Mouse (Mus musculus): ENCODE data around the gene Son. TPM values are rescaled to one million over a fixed set of nuclear protein-coding genes. Genes with fewer than 3 reads are reported as not detected.
A peak's percentile ranks its signal among the peaks of the same experiment; 100 is the strongest.
"Not testable (repeated sequence)": the region's sequence is repeated elsewhere in the genome, so short reads cannot be mapped to it uniquely, and the experiment has no call there.

Son gene
- polyA plus RNA-seq, 1 experiment, result 367 TPM

DNA sequence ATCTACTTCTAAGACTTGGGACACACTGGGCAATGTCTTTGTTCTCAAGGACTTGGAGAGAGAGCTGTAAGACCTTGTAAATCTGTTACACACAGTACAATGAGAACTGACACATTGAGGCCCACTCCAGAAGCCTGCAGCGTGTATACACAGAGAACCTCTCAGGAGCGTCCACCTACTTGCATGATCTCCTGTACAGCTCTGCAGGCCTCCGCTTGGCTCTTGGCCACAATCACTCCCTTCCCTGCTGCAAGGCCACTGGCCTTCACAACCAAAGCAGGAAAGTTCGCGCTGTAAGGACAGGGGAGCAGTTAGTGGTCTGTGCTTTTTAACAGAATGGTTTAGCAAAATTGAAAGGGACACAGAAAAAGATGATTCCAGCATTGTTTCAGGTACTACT, 8.1 kb upstream of the Son start:
- no peak for DNase-seq (ENCODE audit: low spot score)

DNA sequence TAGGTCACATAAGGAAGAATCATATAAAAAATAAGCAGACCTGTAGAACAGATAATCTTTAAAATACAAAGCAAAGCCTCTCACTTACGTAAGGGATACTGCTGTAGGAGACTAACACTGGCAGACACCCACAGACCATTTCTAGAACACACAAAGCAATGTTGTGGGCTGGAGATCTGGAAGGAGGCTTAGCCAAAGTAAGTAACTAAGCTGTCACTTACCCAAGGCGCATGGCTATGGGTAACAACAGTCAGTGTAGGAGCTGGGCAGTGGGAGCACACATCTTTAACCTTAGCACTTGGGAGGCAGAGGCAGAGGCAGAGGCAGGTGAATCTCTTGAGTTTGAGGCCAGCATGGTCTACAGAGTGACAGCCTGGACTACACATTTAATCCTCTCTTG, 7.7 kb upstream of the Son start:
- no peak for DNase-seq (ENCODE audit: low spot score)

DNA sequence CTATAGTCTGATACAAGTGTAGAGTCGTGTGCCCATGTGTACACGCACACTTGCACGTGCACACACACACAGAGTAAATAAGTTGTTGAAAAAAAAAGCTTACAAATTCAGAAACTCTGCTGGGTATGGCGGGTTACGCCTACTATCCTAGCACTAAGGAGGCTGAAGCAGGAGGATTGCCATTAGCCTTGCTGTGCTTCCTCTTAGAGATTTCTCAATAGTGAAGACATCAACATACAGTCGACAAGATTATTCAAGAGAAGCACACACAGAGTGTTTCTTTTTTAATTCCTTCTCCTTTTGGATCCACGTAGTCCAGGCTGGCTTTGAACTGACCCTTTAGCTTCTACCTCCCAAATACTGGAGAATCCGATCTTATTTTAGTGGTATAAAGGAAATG, 7.1 kb upstream of the Son start:
- DNase-seq (ENCODE audit: low spot score), result no peak

DNA sequence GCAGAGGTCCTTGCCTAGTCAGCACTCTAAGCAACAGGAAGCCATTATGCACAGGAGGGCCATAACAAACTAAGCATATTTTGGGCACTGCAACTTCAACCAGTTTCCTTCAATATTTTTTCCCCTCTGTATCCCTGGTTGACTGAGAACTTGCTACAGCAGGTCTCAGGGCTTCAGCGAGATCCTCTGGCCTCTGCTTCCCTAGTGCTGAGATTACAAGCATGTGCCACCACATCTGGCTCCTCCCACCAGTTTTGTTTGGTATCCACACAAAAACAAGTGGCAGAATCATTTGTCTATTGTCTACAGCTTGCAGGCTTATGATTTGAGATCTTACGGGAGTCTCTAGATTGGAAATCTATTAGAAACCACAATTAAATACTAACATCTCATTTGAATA, 2.4 kb upstream of the Son start:
- no peak for DNase-seq (ENCODE audit: low spot score)

DNA sequence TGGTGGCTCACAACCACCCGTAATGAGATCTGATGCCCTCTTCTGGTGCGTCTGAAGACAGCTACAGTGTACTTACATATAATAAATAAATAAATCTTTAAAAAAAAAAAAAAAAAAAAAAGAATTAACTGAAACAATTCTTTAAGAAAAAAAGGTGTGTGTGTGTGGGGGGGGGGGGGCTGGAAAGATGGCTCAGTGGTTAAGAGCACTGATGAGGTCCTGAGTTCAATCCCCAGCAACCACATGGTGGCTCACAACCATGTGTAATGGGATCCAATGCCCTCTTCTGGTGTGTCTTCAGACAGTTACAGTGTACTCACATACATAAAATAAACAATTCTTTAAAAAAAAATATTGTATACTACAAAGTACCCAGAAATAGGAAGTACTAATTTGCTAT, 1.9 kb upstream of the Son start:
- not testable (repeated sequence) for DNase-seq (ENCODE audit: low spot score)

DNA sequence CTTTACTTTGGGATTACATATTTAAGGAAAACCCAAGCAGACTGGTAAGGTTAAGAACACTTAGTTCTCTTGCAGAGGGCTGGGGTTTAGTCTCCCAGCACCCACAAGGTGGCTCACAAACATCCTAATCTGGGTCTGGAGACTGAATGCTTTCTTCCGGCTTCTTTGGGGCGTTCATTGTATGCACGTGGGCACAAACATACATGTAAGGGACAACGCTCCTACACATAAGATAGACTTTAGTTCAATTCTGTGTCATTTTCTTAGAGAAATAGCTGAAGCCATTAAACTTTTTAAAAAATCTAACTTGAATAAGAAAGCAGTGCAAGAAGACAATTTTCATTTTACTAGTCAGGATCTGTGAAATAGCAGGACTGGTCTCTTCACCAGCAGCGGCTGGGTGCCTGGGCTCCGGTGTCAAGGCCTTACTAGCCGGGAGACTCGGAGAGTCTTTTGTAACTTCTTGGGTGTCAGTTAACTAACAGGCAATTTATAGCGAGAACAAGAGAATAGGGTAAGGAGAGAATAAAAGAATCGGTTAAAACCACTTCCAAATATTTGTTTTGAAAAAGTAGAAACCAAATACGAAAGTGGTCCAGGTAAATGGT, 1.2 kb upstream of the Son start:
- DNase-seq (ENCODE audit: low spot score), result no peak

DNA sequence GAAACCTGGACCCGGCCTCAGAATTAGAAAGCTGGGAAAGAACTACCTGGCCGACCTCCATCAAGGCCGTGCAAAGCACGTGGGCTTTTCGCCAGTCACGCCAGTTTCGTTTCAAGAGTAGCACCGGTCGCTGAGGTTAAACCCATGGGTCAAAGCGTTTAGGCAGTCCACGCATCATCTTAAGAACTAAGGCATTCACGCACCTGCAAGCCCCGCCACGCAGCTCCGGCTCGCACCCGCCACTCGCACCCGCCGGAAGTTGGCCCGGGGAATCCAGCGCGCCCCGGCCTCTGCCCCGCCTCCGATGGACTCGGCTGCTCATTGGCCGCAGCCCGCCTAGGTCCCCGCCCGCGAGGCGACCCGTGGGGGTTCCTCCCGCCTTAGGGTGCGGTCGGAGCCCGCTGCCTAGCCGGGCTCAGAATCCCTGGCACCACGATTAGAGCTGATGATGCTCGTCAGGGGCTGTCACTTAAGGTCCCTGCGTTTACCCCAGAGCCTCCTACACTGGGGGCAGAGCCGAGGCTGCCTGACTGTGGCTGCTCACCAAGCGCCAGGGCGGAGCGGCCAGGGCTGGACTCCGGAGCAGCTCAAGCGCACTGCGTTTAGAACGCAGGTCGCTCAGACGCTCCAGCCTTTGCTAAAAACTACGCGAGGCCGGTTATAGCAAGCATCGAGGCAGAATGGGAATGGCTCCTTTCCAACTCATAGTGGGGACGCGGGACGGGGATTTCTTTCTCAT, 456 bp upstream of the Son start, which contains the start of gene Gart:
Gart (minus strand) TSS at position 272 of the 739 bp plus-strand sequence.
- DNase-seq (ENCODE audit: low spot score), result peak; percentile 96

DNA sequence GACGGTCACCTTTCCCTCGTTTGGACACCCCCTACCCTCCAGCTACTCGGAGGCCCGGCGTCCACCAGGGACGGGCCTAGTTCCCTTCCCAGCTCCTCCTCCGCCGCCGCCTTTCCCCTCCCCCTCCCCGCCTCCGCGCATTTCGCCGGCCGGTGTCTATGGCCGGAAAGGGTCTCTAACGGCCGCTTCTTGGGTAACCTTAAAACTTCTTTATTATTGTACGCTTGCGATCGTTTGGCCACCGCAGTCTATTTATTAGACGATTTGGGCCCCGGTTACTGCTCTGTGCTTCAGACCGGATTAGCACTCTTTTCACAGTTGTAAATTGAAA, 879 bp downstream of the Son start:
- peak; percentile 75 for DNase-seq (ENCODE audit: low spot score)

DNA sequence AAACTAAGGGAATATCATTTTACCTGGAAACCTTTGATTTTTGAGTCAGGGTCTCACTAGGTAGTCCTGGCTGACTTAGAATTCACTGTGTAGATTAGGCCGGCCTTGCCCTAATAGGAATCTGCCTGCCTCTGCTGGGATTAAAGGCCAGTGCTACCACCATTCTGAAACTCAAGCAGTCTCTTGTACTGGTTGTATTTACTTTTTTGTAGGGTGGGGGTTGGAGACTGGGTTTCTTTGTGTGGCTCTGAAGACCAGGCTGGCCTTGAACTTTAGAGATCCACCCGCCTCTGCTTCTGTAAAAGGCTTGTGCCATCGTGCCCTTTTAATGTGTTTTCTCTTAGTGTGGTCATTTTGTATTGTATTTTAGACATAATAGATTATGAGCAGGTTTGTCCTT, 1.9 kb downstream of the Son start:
- DNase-seq (ENCODE audit: low spot score), result no peak

DNA sequence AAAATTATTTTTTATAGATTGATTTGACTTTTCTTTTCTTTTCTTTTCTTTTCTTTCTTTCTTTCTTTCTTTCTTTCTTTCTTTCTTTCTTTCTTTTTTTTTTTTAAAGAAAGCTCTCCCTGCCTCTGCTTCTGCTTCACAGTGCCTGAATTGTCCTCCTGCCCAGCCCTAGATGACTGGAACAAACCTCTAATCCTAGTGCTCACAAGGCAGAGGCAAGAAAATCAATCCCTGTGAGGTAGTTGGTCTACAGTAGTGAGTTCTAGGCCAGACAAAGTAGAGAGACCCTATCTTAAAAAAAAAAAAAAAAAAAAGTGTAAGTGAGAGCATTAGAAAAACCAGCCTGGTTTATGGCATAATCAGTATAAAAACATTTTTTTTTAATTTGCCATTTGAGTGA, 2.5 kb downstream of the Son start:
- DNase-seq (ENCODE audit: low spot score), result no peak

DNA sequence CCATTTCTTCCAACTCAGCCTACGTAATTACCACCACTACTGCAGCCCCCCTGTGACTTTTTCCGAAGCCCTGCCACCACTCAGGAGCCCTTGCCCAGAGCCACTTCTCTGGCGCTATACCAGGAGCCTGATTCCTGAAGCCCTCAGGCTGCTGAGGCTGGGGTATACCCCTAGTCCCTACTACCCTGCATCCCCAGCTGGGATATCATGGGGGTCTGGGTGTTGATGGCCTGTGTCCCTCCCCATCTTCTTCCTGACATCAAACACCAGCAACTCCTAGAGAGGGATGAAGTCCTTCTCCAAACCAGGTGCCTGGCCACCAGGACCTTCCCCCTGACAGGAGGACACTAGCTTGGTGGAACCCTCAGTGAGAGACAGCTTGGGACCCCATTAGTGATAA, 4.9 kb downstream of the Son start:
- no peak for DNase-seq (ENCODE audit: low spot score)

DNA sequence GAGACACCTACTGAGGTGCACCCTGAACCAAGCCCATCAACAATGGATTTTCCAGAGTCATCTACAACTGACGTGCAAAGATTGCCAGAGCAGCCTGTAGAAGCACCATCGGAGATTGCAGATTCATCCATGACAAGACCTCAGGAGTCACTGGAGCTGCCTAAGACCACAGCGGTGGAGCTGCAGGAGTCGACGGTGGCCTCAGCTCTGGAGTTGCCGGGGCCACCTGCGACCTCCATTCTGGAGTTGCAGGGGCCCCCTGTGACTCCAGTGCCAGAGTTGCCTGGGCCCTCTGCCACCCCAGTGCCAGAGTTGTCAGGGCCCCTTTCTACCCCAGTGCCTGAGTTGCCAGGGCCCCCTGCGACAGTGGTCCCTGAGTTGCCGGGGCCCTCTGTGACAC, 8.0 kb downstream of the Son start:
- DNase-seq (ENCODE audit: low spot score), result no peak

DNA sequence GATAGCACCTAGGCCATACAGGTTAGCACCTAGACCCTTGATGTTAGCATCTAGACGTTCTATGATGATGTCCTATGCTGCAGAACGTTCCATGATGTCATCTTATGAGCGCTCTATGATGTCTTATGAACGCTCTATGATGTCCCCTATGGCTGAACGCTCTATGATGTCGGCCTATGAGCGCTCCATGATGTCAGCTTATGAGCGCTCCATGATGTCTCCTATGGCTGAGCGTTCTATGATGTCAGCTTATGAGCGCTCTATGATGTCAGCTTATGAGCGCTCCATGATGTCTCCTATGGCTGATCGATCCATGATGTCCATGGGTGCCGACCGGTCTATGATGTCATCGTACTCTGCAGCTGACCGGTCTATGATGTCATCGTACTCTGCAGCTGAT, 10.0 kb downstream of the Son start:
- no peak for DNase-seq (ENCODE audit: low spot score)

DNA sequence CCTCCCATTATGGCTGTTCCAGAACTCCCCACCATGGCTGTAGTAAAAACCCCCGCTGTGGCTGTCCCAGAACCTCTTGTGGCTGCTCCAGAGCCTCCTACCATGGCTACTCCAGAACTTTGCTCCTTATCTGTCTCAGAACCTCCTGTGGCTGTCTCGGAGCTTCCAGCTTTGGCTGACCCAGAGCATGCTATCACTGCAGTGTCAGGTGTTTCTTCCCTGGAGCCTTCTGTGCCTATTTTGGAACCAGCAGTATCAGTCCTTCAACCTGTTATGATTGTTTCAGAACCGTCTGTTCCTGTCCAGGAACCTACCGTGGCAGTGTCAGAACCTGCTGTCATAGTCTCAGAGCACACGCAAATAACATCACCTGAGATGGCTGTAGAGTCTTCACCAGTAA, 11.2 kb downstream of the Son start:
- no peak for DNase-seq (ENCODE audit: low spot score)

DNA sequence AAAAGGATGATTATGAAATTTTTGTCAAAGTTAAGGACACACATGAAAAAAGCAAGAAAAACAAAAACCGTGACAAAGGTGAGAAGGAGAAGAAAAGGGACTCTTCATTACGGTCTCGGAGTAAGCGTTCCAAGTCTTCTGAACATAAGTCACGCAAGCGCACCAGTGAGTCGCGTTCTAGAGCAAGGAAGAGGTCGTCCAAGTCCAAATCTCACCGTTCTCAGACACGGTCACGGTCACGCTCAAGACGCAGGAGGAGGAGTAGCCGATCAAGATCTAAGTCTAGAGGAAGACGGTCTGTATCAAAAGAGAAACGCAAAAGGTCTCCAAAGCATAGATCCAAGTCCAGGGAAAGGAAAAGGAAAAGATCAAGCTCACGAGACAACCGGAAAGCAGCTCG, 12.5 kb downstream of the Son start:
- no peak for DNase-seq (ENCODE audit: low spot score)

DNA sequence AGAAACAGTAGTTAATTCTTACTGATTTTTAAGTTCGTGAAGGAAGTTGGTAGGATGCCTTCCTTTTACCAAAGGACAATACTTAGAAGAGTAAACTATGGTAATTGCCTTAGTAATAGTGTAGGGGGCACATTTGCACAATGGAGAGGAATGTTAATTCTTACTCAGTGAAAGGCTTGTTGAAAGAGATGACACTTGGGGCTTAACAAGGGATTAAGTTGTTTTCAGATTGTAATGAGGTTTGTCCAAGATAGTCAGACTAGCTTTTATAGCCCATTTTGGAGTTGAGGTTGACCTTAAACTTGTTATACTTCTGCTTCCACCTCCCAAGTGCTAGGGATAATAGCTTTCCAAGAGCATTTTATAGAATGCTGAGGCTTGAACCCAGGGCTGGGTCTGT, 14.1 kb downstream of the Son start:
- DNase-seq (ENCODE audit: low spot score), result no peak

DNA sequence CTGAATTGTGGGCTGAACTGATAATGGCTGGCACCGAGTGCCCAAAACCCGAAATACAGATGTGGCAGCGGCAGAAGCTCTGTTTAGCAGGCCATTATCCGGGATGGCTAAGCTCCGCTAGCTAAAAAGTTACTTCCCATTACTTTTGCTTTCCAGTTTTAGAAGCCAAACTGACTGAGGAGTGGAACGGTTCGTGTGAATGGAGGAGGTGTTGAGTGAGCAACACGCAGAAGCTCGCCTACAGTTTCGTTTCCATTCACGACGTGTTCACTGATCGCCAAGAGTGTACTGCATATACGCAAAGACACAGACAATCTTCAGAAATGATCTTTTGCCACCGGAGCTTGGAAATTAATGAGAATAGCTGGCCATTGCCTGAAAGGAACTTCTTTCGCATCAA, 15.0 kb downstream of the Son start:
- no peak for DNase-seq (ENCODE audit: low spot score)

DNA sequence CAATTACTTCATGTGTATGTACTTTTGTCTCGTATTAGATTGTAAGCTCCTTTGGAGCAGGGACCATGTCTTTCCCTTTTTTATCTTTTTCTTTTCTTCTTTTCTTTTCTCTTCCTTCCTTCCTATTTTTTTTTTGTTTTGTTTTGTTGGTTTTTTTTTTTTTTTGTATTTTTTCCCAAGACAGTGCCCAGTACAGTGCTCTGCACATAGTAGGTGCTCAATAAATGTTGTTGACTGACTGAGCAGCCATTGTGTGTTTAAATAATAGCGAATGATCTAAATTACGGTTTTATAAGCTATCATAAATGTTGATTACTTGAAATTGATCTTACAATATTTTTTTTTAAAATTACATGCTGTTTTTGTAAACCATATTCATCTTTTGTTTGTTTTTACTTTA, 16.5 kb downstream of the Son start:
- no peak for DNase-seq (ENCODE audit: low spot score)

DNA sequence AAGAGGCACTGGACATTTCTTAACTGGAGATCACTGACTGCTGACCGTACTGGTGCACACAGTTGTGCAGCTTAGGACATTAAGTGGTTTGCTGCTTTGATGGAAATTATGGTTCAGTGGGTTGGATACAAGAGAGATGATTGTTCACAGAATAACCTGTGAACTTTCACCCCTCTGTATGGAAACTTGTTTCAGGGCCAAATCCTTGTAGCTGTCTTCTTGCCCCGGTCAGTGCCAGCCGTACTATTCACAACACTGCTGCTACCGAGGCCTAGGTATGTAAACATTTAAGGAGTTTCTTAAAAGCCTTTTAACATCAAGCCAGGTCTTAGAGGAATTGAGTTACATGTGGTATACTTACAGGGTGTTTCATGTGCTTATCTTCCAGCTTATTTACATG, 27.2 kb downstream of the Son start:
- DNase-seq (ENCODE audit: low spot score), result no peak

DNA sequence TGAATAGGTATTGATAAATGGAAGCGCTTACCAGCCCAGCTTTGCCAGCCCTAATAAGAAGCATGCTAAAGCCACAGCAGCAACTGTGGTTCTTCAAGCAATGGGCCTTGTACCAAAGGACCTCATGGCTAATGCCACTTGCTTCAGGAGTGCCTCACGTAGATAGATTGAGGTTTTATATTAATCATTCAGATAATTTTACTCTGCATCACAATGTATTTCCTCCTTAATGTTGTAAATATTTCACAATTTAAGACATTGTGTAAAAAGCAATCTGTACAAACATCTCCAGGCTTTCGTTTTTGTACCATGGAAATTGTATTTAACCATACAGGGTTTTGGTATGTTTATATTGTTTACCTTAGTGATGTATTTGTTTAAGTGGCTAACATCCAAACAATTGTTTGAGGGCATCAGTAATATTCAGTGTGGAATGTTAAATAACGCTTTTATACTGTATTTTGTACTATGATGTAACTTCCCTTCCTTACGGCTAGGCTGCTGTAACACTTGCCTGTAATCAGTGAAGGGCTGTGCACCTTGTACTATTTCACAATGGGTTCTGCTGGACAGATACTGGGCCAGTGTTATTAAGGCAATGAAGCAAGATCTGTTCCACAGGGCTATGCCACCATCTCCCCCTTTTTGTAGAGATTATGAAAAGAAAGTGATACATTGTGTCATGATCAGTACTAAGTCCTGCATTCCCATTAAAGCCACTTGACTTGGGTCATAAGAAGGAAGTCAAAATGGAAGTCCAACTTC, 31.0 kb downstream of the Son start:
- DNase-seq (ENCODE audit: low spot score), result no peak

DNA sequence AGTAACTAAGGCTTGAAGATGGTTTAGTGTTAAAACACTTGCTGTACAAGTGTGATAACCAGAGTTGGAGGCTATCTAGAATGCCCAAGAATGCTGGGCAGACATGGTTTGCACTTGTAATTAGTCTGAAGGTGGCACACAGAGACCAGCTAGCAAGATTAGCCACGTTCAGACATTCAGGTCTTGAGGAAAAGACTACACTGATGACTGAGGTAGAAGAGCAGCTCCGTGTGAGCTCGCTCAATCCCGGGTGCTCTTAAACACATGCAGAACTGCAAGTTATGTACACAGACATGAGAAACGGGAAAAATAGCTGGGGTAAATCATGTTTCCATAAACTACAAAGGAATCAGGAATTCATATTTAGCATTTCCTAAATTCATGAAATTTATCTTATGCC, 33.4 kb downstream of the Son start:
- DNase-seq (ENCODE audit: low spot score), result no peak

DNA sequence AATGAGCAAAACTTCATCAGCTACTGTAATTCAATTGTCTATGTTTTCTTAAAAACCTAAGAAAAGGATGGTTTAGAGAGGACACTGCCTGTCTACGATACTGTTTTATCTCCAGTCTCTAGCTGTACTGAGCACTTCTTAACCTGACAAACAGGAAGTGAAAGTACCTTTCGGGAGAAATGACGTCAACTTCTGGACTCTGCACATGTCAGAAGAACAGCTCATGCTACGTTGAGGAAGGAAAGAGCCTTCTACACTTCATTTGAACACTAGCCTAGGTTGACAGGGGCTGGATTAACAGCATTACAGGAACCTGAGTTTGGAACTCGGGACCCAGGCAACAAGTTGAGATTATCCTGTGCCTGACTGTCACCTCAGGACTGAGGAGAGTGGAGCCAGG, 38.2 kb downstream of the Son start:
- no peak for DNase-seq (ENCODE audit: low spot score)

DNA sequence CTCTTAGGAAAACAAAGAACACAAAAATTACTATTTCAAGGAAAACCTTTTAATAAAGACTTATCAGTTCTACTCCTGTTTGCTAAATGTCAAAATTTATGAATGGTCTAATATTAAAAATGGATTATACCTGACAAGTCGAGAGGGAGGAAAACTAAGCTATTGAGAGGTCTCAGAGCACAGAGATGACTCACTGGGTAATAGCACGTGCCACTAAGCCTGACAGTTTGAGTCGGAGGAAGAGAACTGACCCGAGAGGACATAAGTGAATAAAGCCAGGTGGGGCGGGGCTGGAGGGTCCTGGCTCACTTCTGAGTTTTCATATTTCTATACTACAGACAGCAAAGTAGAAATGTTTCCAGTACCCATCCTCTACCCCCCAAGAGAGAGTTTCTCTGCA, 39.1 kb downstream of the Son start:
- no peak for DNase-seq (ENCODE audit: low spot score)

Measured in urinary bladder, adult 2 months (tissue).